Mouse (Mus musculus) kidney, postnatal 10 days (tissue): ENCODE data around the gene Gskip.

Source experiments
- DNase-seq: peaks from one replicate; pipeline ENCODE4 v3.0.0; 2021; ENCODE audit warnings: mixed read lengths

Gene Gskip

DNA sequence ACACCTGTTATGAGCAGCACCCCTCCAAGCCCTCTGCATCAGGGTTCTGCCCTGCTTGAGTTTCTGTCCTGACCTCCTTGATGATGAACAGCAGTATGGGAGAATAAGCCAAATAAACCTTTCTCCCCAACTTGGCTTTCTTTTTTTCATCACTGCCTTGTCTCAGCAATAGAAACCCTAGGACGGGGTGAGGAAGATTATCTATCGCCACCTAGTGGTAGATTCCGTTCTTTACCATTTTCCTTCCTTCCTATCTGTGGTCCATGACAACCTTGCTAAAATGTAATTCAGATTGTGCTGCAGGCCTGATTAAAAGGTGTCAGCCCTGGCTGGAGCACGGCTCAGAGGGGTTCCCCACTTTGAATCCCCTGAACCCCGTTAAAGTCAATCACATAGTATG lies 38.0 kb downstream of the Gskip start:
- DNase-seq: no peak

GRCm38 (mm10) chr12:105724616-105725015 lies 40.0 kb downstream of the Gskip start:
- no peak for DNase-seq

DNA sequence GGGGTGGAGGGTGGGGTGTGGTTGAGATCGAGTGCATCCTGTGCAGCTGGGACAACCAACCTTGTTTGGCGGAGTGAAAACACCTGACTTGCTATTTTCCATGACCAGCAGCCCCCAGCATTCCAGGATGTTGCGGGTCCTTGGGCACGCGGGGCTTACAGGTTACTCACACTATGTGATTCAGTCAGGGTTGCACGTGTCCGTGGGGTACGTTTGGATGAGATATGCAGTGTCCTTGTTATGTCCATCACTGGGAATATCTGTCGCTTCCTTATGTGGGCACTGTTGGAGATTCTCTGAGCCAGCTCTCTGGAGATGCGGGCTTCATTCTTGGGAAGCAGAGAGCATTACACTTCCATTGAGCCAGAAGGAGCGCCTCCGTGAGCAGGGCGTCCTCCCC lies 41.1 kb downstream of the Gskip start:
- no peak for DNase-seq

GRCm38 (mm10) chr12:105727268-105727667 lies 42.6 kb downstream of the Gskip start:
- no peak for DNase-seq

DNA sequence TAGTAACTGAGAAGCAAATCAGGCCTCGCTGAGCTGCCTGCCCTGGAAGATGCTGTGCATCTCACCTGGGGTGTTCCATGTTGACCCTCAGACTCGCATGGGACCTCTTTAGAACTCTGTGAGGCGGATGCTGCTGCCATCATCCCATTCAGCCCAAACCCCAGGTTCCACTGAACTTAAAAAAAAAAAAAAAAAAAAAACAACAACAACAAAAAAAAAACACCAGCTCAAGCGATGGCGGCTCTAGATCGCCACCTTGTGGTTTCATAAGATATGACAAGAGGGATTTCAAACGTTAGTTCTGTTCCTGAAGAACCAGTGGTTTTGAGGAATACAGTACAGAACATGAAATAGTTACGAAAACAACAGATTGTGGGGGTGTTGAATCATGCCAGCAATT lies 43.3 kb downstream of the Gskip start:
- peak; percentile 59 for DNase-seq

DNA sequence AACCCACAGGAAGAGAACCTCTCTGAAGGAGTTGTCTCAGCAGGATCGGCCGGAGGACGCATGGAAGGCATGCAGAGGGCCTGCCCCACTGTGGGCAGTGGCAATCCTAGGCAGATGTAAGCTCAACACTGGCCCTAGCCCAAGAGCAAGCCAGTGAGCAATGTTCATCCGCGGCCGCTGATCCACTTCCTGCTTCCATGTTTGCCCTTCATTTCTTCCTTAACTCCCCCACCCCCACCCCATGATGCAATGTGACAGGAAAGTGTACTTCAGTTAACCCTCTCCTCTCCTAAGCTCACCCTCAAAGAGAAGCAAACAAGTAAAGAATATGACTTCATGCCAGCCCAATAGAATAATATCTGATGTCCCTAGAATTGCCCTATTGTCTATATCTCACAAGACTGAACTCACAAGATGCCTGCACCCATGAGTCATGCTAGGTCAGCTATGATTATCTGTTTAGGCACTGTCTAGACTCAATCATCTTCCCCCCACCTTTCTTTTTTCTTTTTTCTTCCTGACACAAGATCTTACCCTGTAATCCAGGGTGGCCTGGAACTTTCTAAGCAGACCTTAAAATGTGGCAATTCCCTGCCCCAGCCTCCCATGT lies 46.3 kb downstream of the Gskip start:
- DNase-seq: no peak

- no peak for DNase-seq
These were observed 48.9 kb downstream of the Gskip start for GRCm38 (mm10) chr12:105733370-105734159.

GRCm38 (mm10) chr12:105735226-105735888 lies 50.7 kb downstream of the Gskip start:
- no peak for DNase-seq

DNA sequence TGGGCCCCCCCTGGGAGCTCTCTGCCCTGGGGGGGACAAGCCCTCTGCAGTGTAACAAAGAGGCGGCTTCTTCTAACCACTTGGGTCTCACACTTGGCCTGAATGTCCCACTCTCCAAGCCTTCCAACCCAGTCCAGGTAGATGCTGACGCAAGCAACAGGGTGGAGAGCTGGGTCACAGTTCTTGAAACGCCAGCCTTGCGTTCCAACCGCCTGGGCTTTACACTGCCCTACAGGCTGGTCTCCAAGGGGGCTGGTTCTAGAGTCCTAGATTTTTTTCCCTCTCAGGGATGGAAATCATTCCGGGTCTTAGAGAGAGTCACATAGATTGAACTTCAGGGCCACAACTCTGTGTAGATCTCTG lies 51.2 kb downstream of the Gskip start:
- DNase-seq: no peak

- no peak for DNase-seq
These were observed 53.9 kb downstream of the Gskip start for GRCm38 (mm10) chr12:105738316-105739096.

- DNase-seq: peak; percentile 46
These were observed 55.0 kb downstream of the Gskip start for GRCm38 (mm10) chr12:105739656-105740055.

DNA sequence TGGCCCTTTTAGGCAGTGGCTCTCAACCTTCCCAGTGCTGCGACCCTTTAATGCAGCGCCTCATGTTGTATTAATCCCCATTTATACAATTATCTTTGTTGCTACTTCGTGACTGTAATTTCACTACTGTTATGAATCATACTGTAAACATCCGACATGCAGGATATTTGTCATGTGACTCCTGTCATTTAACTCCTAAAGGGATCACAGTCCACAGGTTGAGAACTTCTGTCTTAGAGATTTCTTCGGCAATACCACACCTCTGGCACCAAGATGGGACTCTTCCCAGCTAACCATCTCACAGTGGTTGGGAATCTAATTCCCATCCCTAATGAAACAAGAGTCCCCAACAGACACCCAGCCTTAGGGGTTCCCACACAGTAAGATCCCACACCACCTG lies 63.5 kb downstream of the Gskip start:
- no peak for DNase-seq
